Mouse (Mus musculus): ENCODE results near the gene Recql5. TPM values are rescaled to one million over a fixed set of nuclear protein-coding genes. Genes with fewer than 3 reads are reported as not detected.

The Recql5 gene
- polyA plus RNA-seq, 1 experiment from 2014 or later: 20.2 TPM

Other genes starting within 250 kb of the Recql5 start
- 39.6 and 55.0 TPM in 2 replicates for gene Grb2, start 224.9 kb downstream of the Recql5 start, polyA plus RNA-seq (2014; fragmentation: Nextera tagmentation; extraction: Ambion mirVana)
- gene Tmem94, start 168.0 kb downstream of the Recql5 start, polyA plus RNA-seq (2014; fragmentation: Nextera tagmentation; extraction: Ambion mirVana): 13.7 and 17.0 TPM in 2 replicates
- 14.3 and 15.3 TPM in 2 replicates for gene Caskin2, start 119.8 kb downstream of the Recql5 start, polyA plus RNA-seq (2014; fragmentation: Nextera tagmentation; extraction: Ambion mirVana)
- 24.3 and 25.0 TPM in 2 replicates for gene Tsen54, start 118.8 kb downstream of the Recql5 start, polyA plus RNA-seq (2014; fragmentation: Nextera tagmentation; extraction: Ambion mirVana)
- gene Llgl2, start 109.4 kb downstream of the Recql5 start, polyA plus RNA-seq (2014; fragmentation: Nextera tagmentation; extraction: Ambion mirVana): 37.6 and 41.1 TPM in 2 replicates
- gene Myo15b, start 75.1 kb downstream of the Recql5 start, polyA plus RNA-seq (2014; fragmentation: Nextera tagmentation; extraction: Ambion mirVana): 3.1 and 5.9 TPM in 2 replicates
- 2.1 TPM in 2 replicates for gene Smim5, start 33.5 kb downstream of the Recql5 start, polyA plus RNA-seq (2014; fragmentation: Nextera tagmentation; extraction: Ambion mirVana)
- 35.9 and 41.9 TPM in 2 replicates for gene Smim6, start 21.5 kb downstream of the Recql5 start, polyA plus RNA-seq (2014; fragmentation: Nextera tagmentation; extraction: Ambion mirVana)
- gene Sap30bp, start 195 bp downstream of the Recql5 start, polyA plus RNA-seq (2014; fragmentation: Nextera tagmentation; extraction: Ambion mirVana): 35.8 and 43.6 TPM in 2 replicates
- 10.2 and 10.7 TPM in 2 replicates for gene Itgb4, start 41.2 kb upstream of the Recql5 start, polyA plus RNA-seq (2014; fragmentation: Nextera tagmentation; extraction: Ambion mirVana)
- 157 and 164 TPM in 2 replicates for gene Galk1, start 79.2 kb upstream of the Recql5 start, polyA plus RNA-seq (2014; fragmentation: Nextera tagmentation; extraction: Ambion mirVana)
- 1,982 and 2,067 TPM in 2 replicates for gene H3f3b, start 94.5 kb upstream of the Recql5 start, polyA plus RNA-seq (2014; fragmentation: Nextera tagmentation; extraction: Ambion mirVana)
- 29.2 and 31.6 TPM in 2 replicates for gene Unk, start 96.8 kb upstream of the Recql5 start, polyA plus RNA-seq (2014; fragmentation: Nextera tagmentation; extraction: Ambion mirVana)
- gene Unc13d, start 144.5 kb upstream of the Recql5 start, polyA plus RNA-seq (2014; fragmentation: Nextera tagmentation; extraction: Ambion mirVana): 3.7 and 4.7 TPM in 2 replicates
- 74.0 and 82.4 TPM in 2 replicates for gene Wbp2, start 153.5 kb upstream of the Recql5 start, polyA plus RNA-seq (2014; fragmentation: Nextera tagmentation; extraction: Ambion mirVana)
- gene Trim47, start 193.7 kb upstream of the Recql5 start, polyA plus RNA-seq (2014; fragmentation: Nextera tagmentation; extraction: Ambion mirVana): 12.2 and 17.3 TPM in 2 replicates
- 5.0 and 6.4 TPM in 2 replicates for gene Trim65, start 197.7 kb upstream of the Recql5 start, polyA plus RNA-seq (2014; fragmentation: Nextera tagmentation; extraction: Ambion mirVana)
- gene Mrpl38, start 205.4 kb upstream of the Recql5 start, polyA plus RNA-seq (2014; fragmentation: Nextera tagmentation; extraction: Ambion mirVana): 93.9 and 94.2 TPM in 2 replicates
- 29.3 and 30.2 TPM in 2 replicates for gene Fbf1, start 234.7 kb upstream of the Recql5 start, polyA plus RNA-seq (2014; fragmentation: Nextera tagmentation; extraction: Ambion mirVana)

Data from stomach, embryonic 14.5 days (tissue).